Mouse (Mus musculus) natural killer cell, adult 2 months (primary cell): Measurements from ENCODE around the gene Insm1.

Experiments
- DNase-seq, 2 experiments: peaks; one replicate each; pipeline ENCODE4 v3.0.0; 2022; ENCODE audit warnings: low spot score in 2 of 2

Gene Insm1

DNA sequence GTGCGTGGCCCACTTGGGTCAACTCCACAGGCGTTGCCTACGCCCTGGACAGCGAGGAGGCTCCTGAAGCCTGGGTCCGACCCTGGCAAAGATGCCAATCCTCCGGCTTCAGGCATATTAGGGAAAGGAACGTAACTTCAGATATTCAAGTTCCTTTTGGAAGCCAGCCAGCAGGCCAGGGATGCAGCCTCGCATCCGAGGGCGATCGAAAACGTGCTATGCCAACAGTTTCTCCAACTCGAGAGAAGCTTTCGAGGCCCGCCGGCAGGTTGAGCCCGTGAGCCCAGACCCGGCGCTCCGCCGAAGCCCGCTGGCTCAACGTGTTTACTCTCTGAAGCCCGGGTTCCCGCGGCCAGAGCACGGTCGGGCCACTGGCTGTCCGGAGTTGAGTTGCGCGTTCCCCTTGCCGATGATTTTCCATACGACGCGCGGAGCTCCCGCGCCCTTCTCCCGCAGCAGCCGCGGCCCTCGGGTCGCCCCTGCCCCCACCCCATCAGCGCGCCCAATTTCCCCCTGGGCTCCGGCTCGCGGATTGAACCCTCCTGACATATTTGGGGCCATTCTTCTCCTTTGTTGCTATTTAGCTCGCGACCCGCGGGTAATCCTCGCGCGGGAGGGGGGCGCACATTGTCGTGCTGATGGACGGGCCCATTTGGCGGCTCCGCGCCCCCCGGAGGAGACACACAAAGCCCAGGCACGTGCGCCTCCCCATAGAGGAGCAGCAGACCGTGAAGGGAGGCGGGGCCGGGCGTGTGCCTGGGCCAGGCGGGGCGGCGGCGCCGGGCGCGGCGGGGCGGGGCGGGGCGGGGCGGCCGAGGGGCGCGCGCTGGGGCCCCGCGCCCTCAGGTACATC, at the start of gene Insm1:
Gene Insm1 (plus strand): TSS at position 846 of the 853 bp plus-strand sequence.
- DNase-seq, result no peak

DNA sequence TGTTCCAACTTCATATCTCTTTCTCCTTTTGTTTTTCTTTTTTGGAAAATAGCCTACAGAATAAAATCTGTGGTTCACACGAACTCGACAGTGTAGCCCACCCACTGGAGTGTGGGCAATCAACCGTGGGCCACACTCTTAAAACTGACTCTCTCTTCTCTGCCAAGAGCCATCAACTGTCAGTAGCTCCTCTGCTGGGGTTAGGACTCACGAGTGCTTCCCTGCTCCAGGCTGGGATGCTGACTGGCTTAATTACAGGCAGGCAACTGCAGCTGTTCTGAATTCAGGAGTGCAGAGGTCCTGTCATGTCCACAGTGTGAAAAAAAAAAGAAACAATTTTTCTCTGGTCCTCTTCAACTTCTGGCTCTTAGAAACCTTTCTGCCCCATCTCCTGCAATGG, 49.6 kb upstream of the Insm1 start:
- DNase-seq, result no peak

DNA sequence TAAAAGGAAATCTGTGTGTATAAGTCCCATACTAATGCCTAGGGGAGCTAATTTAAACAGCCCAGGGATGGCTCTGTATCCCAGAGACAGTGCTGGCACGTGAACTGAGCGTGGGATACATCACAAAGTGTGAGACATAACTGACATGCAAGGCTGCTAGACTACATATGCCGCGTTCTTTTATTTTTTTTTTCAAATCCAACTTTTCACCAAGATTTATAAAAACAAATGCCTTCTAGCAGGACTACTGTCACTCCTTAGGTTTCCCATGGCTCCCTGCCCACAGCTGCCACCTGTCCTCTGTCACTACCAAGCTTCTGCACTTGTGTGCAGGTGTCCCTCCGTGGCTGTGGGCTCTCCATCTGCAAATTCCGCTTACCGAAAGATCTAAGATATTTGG, 47.5 kb upstream of the Insm1 start:
- DNase-seq, result no peak

DNA sequence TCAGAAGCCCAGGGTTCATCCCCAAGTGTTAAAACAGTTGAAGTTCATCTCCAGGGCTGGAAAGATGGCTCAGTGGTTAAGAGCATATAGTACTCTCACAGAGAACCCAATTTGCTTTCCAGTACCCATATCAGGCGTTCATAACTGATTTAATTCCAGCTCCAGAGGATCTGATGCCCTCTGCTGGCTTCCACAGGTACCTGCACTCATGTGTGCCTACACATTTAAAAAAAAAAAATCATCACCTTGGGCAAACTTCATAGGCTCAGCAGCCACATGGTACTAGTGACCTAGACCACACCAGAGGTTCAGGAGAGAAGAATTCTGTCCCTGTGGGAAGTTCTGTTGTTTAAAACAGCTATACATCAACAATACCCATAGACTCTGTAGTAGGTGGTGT, 43.0 kb upstream of the Insm1 start:
- DNase-seq, result no peak

DNA sequence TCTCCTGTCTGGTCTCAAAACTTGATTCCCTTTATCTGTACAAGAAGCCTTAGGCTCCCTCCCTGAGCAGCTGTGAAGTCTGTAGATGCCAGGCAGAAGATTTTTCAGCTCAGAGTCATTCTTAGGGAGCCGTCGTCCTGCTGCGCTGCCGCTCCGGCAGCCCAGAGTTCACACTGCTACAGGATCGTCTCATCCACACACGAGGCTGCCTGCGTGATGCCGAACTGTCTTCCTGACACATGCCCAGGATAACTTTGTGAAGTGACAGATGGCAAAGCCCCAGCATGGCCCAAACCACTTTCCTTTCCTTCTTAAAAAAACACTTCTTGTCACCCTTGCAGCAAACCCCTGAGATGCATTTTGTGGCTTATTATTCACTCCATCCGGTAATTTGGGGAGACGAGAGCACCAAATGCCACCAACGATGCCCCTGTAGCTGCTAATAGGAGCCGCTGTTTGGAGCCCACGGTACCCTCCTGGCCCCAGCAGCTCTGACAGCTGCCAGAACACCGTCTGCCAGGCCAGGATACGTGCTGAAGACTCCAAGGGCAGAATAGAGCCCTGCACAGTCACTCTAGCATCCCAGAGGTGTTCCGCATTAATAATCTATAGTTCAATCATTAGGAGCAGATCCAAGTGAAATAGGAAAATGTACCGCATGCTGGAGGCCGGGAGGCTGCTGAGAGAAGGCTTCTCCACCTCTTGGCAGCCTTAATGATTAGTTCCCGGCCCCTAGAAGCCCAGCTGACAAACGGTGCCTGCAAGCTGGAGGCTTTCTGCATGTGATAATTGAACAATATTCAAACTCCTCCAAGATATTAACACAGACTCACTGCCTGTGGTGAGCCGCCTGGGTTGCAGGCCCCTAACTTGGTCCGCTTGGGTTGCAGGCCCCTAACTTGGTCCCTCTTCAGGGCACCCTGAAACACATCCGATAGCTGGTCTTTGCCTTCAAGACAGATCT, 37.6 kb upstream of the Insm1 start:
- no peak for DNase-seq

DNA sequence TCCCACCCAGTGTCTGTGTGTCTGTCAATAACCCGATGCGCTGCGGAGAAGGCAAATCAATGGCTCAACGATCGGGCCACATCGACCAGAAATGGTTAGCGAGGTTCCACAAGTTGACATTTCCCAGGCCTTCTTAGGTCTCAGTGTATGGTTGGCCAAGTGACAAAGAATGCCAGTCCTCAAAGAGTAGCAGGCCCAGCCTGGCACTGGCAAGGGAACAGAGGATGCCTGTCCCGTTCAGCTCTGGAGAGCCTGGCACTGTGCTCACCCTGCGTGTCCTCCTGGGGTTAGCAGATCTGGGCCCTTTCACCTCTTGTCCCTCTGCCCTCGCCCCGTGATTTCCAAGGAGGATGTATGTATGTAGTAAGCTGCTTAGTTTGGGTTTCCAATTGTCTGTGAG, 25.6 kb upstream of the Insm1 start:
- DNase-seq, result no peak

DNA sequence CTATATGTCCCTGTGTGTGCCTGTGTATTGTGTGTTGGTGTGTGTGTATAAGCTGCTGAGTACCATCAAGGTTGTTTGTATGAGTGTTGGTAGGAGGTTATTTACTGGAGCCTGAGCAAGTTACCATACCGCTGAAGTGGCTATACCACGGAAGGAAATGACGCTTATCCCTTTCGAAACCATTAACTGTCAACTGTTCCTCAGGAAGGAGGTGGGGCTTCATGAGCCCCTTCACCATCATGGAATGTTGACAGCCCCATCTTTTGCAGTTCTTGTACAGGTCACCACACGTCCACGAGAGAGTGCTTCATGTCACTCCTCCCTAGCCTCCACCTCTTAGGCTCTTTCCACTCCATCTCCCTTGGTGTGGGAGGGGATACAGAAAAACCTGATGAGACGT, 23.8 kb upstream of the Insm1 start:
- DNase-seq, result no peak

DNA sequence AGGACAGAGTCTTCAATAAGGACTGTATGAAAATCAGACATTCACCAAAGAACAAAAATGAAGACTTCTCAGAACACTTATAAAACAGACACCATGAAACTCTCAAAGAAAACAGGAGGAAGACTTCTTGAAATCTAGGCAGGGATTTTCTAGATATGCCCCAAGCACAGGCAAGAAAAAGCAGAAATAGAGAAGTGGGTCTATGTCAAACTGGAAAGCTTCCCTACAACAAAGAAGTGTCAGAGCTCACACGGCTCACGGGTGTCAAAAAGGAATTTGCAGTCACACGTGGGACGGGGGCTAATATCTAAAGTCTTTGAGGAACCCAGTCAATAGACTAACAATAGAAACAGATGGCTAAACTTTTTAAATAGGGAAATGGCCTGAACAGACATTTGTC, 10.8 kb upstream of the Insm1 start:
- no peak for DNase-seq

DNA sequence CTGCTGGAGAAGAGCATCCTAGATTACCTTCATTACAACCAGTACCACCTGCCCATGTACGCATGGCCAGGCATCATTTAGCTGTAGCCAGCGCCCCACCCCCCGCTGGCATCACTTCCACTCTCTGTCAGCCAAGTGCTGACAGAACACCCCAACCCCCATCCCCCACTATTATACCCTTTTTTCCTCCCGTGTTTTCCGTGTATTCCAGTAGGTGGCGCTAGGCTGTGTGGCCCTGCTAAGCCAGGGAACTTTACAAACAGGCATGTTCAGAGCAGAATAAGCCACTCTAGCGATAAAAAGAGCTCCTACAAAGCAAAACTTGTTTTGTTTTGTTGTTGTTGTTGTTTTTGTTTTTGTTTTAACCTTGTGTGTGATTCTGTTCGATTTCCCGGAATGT, 7.0 kb upstream of the Insm1 start:
- DNase-seq, result peak; percentile 7 to 33

DNA sequence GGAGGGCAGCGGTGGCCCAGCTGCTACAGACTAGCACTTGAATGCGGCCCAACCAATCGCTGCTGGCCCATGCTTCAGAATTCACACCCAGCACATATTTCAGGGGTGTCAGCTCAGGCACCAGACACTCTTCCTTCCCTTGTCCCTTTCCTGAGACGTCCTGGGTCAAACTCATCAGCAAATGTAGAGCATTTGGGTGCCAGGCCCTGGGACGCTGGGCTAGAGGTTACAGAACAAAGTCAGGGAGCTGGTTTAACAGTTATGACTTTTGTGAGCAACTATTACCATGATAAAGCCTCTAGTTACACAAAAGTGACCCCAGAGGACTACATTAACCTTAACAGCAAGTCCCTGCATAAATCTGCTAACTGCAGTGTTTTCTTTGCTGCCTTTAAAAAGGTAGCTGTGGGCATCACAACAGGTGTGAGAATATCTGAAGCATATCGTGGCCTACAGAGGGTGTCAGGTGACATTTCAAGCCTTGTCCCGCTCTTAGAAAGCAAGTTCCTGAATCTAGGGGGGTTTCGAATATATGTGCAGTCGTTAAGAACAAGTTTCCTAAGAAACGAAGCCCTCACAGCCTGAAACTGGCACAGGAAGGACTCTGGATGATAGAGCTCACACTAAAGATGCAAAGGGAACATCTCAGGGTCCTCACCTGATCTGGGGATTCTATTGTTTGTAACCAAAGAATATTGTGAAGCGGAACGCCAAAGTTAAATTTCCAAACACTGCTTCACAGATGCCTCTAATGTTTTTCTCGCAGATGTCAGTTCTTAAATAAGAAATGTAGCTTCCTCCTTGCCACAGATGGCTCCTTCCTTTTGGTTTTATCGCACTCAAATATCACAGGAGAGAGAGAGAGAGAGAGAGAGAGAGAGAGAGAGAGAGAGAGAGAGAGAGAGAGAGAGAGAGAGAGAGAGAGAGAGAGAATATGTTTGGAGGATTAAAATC, 5.3 kb upstream of the Insm1 start:
- no peak for DNase-seq

DNA sequence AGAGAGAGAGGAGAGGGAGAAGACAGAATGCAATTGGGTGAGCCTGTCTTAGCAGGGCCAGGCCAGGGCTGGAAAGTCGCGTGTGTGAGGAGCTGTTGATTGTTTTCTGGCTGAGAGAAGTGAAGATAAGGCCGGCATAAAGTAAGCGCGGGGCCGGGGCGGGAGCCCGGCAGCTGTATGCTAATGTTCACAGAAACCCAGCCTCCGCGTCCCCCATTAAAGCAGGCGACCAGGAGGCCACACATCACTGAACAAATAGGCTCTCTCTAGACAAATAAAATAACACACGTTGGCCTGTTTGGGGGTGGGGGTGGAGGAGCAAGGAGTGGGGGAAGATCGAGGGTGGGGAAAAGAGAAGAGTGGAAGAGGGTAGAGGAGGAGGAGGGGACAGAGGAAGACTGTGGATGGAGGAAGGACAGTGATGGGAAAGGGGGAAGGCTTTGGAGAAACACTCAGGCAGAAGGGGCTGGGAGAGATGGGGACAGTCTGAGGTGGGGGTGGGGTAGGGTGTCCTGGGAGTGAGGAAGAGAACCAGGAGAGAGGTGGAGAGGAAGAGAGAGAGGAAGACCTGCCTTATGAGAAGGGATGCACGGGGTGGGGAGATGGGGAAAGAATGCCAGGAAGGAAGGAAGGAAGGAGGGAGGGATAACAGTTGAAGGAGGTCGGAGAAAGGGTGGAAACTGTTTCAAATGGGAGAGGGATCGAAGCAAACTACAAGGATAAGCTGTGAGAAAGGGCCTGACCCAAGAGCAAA, 4.3 kb upstream of the Insm1 start:
- DNase-seq, result no peak

DNA sequence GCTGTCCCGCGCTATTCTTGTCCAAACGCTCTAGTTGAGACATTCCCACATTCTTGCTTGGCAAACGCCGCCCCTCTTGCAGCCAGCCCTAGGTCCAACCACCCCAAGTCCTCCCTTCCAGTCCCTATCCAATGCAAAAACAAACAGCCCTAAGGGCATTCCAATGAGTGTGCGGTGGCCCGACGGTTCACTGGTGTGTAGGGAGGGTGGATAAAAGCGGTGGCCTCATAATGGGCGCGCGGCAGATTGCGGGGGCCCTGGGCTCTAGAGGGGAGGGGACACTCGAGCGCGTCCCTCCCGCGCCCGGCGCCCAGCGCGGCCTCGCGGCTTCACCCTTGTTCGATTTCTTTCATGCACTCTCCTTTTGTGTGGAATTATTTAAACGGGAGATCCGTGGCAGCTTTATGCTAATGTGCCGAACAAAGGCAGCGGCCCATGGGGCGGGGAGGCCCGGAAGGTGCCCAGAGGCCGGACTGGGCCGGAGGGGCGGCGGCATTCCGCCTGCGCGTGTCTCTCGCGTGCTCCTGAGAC, 3.5 kb upstream of the Insm1 start:
- DNase-seq, result no peak

DNA sequence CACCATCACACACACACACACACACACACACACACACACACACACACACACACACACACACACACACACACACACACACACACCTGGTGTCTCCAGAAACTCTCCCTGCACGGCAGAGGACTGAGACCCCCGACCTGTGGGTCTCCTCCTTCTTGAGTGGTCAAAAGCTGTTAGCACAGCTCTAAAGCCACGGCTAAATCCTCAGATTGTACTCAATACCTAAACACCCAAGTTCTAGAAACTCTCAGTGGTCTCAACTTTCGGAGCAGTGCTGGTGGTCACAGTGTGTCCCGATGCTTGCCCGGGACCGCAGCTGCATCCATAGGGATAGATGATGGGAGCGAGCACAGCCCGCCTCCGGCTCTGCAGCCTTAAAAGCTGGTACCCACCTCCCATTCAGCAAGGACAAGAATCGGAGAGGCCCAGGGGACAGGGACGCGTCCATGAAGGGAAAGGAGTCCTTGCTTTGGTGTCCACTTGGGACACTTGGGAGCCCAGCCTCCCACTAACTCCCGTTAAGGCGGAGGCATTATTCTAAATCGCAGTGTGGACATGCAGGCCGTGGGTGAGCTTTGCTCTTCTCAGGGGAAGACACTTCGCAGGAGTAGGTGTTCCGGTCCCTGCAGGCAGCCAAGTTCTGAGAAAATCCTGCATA, 2.7 kb upstream of the Insm1 start:
- no peak for DNase-seq

DNA sequence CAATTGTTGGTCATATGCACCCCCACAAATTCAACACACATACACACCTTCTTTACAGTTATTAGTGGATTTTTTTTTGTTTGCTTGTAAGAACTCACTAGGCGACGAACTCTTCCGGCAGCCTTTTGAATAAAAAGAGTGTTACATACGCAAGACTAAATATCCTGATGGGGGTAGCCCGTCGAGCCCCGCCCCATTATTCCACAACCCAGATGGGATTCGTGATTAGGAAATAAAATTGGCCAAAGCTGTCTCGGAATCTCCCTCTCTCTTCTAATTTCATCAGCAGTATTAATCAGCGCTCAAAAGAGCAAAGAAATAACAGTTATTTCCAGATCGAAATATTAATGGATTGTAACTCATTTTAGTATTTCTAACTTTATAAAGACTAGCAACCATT, 1.9 kb upstream of the Insm1 start:
- no peak for DNase-seq

DNA sequence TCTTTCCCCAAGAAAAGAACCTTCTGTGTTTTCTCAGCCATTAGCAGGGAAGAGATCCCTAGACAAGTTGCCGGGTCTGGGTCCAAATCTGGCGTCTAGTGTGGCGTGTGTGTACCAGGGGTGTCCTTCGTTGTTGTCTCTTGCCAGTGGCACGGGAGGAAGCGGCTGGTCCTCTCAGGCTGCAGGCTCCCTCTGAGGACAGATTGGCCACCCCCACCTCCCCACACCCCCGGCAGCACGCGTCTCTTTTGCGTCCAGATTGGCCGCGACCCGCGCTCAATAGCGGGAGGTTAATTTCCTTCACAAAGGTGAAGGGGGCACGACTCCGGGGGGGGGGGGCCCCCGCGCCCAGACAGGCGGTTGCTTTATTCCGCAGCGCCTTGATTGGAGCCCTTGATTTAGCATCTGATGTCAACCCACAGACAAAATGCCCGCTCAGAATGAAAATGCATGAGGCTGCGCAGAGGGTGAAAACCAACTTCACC, 1.1 kb upstream of the Insm1 start:
- no peak for DNase-seq

DNA sequence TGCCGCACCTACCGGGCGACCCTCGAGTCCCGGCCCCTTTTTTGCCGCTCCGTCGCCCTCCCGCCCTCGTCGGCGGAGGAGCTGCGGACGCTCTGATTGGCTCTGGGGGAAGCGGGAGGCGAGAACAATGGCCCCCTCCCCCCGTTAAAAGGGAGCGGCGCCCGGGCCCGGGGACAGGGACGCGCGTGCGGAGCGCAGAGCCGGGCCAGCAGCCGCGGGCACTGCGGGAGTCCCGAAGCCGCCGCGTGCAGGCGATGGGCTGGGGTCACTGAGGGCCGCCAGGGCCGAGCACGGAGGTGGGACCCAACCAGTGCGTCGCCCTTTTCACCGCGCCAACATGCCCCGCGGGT, 183 bp downstream of the Insm1 start:
- no peak for DNase-seq

DNA sequence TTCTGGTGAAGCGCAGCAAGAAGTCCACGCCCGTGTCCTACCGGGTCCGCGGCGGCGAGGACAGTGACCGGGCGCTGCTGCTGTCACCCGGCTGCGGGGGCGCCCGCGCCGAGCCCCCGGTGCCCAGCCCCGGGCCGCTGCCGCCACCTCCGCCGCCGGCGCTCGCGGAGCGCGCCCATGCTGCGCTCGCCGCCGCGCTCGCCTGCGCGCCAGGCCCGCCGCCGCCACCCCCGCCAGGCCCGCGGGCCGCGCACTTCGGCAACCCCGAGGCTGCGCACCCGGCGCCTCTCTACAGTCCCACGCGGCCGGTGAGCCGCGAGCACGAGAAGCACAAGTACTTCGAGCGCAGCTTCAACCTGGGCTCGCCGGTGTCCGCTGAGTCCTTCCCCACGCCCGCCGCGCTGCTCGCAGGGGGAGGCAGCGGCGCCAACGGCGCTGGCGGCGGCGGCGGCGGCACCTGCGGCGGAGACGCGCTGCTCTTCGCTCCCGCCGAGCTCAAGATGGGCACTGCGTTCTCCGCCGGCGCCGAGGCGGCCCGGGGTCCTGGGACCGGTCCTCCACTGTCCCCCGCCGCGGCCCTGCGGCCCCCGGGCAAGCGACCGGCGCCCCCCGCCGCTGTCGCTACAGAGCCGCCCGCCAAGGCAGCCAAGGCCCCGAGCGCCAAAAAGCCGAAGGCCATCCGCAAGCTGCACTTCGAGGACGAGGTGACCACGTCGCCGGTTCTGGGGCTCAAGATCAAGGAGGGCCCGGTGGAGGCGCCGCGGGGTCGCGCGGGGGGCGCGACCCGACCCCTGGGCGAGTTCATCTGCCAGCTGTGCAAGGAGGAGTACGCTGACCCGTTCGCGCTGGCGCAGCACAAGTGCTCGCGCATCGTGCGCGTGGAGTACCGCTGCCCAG, 806 bp downstream of the Insm1 start:
- no peak for DNase-seq

DNA sequence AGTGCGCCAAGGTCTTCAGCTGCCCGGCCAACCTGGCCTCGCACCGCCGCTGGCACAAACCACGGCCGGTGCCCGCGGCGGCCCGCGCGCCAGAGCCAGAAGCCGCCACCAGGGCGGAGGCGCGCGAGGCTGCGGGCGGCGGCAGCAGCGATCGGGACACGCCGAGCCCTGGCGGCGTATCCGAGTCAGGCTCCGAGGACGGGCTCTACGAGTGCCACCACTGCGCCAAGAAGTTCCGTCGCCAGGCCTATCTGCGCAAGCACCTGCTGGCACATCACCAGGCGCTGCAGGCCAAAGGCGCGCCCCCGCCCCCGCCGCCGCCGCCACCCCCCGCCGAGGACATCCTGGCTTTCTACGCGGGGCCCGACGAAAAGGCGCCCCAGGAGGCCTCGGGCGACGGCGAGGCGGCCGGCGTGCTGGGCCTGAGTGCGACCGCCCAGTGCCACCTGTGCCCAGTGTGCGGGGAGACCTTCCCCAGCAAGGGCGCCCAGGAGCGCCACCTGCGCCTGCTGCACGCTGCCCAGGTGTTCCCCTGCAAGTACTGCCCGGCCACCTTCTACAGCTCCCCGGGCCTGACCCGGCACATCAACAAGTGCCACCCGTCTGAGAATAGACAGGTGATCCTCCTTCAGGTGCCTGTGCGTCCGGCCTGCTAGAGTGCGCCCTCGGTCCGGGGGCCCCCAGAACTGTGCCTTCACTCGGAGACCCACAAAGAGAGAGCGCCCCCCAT, 1.6 kb downstream of the Insm1 start:
- no peak for DNase-seq
